In genomic region chr4:89279641-89280040, GRCm38 (mm10) we compare ENCODE assay signal across 22 mouse cellular contexts. TPM values are rescaled to one million over a fixed set of nuclear protein-coding genes. Genes with fewer than 3 reads are reported as not detected.
"Had no signal": no experiment of that assay in that cellular context is flagged by ENCODE, and none has a peak within 500 bp of the region (broad histone marks: within the 10 kb centered on the region; RNA-seq: fewer than 3 reads in every experiment).

No protein-coding gene starts in this region.

- H3K4me2 ChIP-seq: liver, embryonic 13.5 days; liver, embryonic 15.5 days; lung, embryonic 15.5 days; midbrain, embryonic 12.5 days; midbrain, embryonic 15.5 days; neural tube, embryonic 13.5 days; stomach, embryonic 15.5 days had no signal

- H3K9ac ChIP-seq: liver, embryonic 13.5 days; liver, embryonic 15.5 days; liver, postnatal 0 days; lung, embryonic 15.5 days; midbrain, embryonic 12.5 days; midbrain, embryonic 15.5 days; neural tube, embryonic 13.5 days; stomach, embryonic 15.5 days had no signal

- H3K36me3 ChIP-seq: liver, embryonic 13.5 days; liver, embryonic 15.5 days; lung, embryonic 15.5 days; midbrain, embryonic 12.5 days; midbrain, embryonic 15.5 days; neural tube, embryonic 13.5 days; stomach, embryonic 15.5 days had no signal

- H3K27ac ChIP-seq: liver, embryonic 13.5 days; liver, embryonic 15.5 days; lung, embryonic 15.5 days; macrophage; midbrain, embryonic 12.5 days; midbrain, embryonic 15.5 days; neural tube, embryonic 13.5 days; stomach, embryonic 15.5 days; stomach, postnatal 0 days had no signal

- H3K9me3 ChIP-seq: liver, embryonic 13.5 days; liver, embryonic 15.5 days; lung, embryonic 15.5 days; midbrain, embryonic 12.5 days; midbrain, embryonic 15.5 days; neural tube, embryonic 13.5 days; stomach, embryonic 15.5 days had no signal

- H3K4me3 ChIP-seq: liver, embryonic 13.5 days; liver, embryonic 15.5 days; lung, embryonic 15.5 days; midbrain, embryonic 12.5 days; midbrain, embryonic 15.5 days; neural tube, embryonic 13.5 days; stomach, embryonic 15.5 days had no signal

- ATAC-seq: liver, postnatal 0 days; lung, postnatal 0 days; midbrain, embryonic 15.5 days had no signal

- H3K4me1 ChIP-seq: liver, embryonic 13.5 days; liver, embryonic 15.5 days had no signal

- DNase-seq: liver, embryonic 13.5 days; liver, postnatal 0 days; lung, adult 2 months; lung, postnatal 14 days; lung, postnatal 36 days; right cerebral cortex, postnatal 14 days; thymus, adult 2 months; thymus, postnatal 25 days; thymus, postnatal 4 days had no signal

RNA-seq across cellular contexts. Expression of gene Cdkn2a, which starts 14.8 kb away (rescaled TPM):
- total RNA-seq: megakaryocyte progenitor cell, adult 5-6 weeks; midbrain, postnatal 0 days; monocyte, adult 5-6 weeks; neutrophil, adult 5-6 weeks had no signal
- polyA plus RNA-seq: liver, embryonic 13.5 days; liver, embryonic 15.5 days; liver, postnatal 0 days; lung, embryonic 15.5 days; lung, postnatal 0 days; midbrain, embryonic 12.5 days; midbrain, embryonic 15.5 days; midbrain, postnatal 0 days; neural tube, embryonic 13.5 days; stomach, embryonic 15.5 days; stomach, postnatal 0 days had no signal

RNA-seq across cellular contexts. Expression of gene Cdkn2b, which starts 31.2 kb away (rescaled TPM):
- total RNA-seq: megakaryocyte progenitor cell, adult 5-6 weeks; monocyte, adult 5-6 weeks; neutrophil, adult 5-6 weeks had no signal
- polyA plus RNA-seq: liver, embryonic 15.5 days; liver, postnatal 0 days had no signal
